Mouse (Mus musculus): ENCODE results near the gene 4930453N24Rik. TPM values are rescaled to one million over a fixed set of nuclear protein-coding genes. Genes with fewer than 3 reads are reported as not detected.

Gene 4930453N24Rik
- polyA plus RNA-seq, 1 experiment from 2014 or later, result 24.7 TPM

DNA sequence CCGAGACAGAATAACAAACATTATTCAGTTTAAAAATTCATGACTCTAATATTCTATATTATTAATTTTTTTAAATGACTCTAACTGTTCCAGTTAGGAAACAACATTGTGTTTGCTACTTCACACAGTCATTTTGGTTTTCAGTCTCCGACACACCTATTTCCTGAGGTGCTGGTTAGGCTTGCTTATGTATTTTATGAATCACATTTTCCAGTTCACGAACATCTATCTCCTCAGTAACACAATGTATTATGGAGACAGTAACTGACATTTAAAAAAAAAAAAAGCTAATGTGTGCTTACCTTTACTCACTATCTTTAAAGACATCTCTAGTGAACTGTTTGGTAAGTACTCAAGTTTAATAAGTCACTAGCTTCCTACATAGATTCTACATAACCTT, 18.7 kb upstream of the 4930453N24Rik start:
- WGBS, result 92% methylated on average over 3 of the region's 3 CpGs
- Histone ChIP-seq H3K4me2 (ENCODE audit: low read length) (no peak overlapping the region), H3K4me1 (replicated peaks; ENCODE audit: insufficient read depth, low read length) (no peaks in the 10 kb centered on the region), H3K9me3 (replicated peaks; ENCODE audit: low read length) (no peaks in the 10 kb centered on the region), H3K27ac (no peak overlapping the region), H3K4me3 (replicated peaks; ENCODE audit: low read depth, low read length) (no peak overlapping the region), H3K36me3 (ENCODE audit: insufficient read depth, low read length) (peaks cover 14% of the 10 kb centered on the region), H3K27me3 (ENCODE audit: insufficient read depth, low read length) (no peaks in the 10 kb centered on the region), H3K9ac (ENCODE audit: low read depth, low read length) (no peak overlapping the region)
- DNase-seq (ENCODE audit: low spot score) (no peak), ATAC-seq (replicated peaks; ENCODE audit: low FRiP score, low read depth) (no peak)
- no peak for TF ChIP-seq CTCF (IDR thresholded peaks at IDR 0.05; ENCODE audit: low read depth)

DNA sequence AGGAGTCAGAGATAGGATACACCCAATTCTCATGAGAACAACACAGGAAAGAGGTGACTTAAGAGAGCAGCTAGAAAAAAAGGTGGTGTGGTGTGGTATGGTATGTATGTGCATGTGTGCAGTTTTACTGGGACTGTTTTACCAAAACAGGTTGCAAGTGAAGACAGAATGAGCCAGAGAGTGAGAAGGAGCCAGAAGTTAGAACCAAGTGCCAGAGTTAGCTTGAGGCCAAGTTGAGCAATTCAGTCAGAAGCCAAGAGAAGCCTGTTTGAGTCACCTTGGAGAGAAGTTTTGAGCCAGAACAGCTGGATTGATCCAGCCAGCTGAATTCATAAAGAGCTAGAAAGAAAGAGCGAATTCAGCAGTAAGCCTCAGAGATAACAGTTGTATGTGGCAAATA, 4.6 kb upstream of the 4930453N24Rik start:
- no peaks in the 10 kb centered on the region for H3K27me3 ChIP-seq (ENCODE audit: insufficient read depth, low read length)
- no peaks in the 10 kb centered on the region for H3K4me1 ChIP-seq (replicated peaks; ENCODE audit: insufficient read depth, low read length)

DNA sequence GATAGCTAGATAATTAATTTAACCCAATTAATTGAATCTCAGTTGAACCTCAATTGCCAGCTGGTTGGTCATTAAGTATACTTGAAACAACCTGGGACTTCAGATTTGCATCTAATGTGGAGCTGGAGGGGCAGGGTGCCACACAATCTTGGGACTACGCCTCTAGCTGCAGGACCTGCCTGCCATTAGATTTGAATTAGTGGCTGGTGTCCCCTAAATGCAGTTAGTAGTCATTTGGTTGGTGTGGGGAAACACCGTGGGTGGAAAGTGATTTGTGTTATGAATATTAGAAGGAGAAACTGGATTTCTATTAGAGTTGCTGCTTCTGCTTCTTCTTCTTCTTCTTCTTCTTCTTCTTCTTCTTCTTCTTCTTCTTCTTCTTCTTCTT, 464 bp upstream of the 4930453N24Rik start:
- Histone ChIP-seq H3K4me3 (replicated peaks; ENCODE audit: low read depth, low read length) (peak overlapping the region; percentile 88), H3K9me3 (replicated peaks; ENCODE audit: low read length) (no peaks in the 10 kb centered on the region), H3K27me3 (ENCODE audit: insufficient read depth, low read length) (no peaks in the 10 kb centered on the region), H3K36me3 (ENCODE audit: insufficient read depth, low read length) (0 out of 2 replicates have a peak, but pooled peaks cover 3% of the 10 kb centered on the region), H3K4me1 (replicated peaks; ENCODE audit: insufficient read depth, low read length) (no peaks in the 10 kb centered on the region), H3K27ac (peak overlapping the region; percentile 87; the same call in 1 of the 2 replicates), H3K4me2 (ENCODE audit: low read length) (peak overlapping the region; percentile 65), H3K9ac (ENCODE audit: low read depth, low read length) (no peak overlapping the region)
- TF ChIP-seq CTCF (IDR thresholded peaks at IDR 0.05; ENCODE audit: low read depth), result no peak
- WGBS, result 89% methylated on average over 2 of the region's 2 CpGs
- ATAC-seq (replicated peaks; ENCODE audit: low FRiP score, low read depth) (no peak), DNase-seq (ENCODE audit: low spot score) (no peak)

More for the DNA sequence above, 4.6 kb upstream of the 4930453N24Rik start:
- no peak for DNase-seq (ENCODE audit: low spot score)
- WGBS, result 84% methylated on average over 1 of the region's 1 CpGs
- no peak for ATAC-seq (replicated peaks; ENCODE audit: low FRiP score, low read depth)
- H3K4me2 ChIP-seq (ENCODE audit: low read length), result no peak overlapping the region
- no peaks in the 10 kb centered on the region for H3K36me3 ChIP-seq (ENCODE audit: insufficient read depth, low read length)
- H3K27ac ChIP-seq, result no peak overlapping the region
- no peak overlapping the region for H3K4me3 ChIP-seq (replicated peaks; ENCODE audit: low read depth, low read length)
- TF ChIP-seq CTCF (IDR thresholded peaks at IDR 0.05; ENCODE audit: low read depth), result no peak
- no peak overlapping the region for H3K9ac ChIP-seq (ENCODE audit: low read depth, low read length)
- no peaks in the 10 kb centered on the region for H3K9me3 ChIP-seq (replicated peaks; ENCODE audit: low read length)

DNA sequence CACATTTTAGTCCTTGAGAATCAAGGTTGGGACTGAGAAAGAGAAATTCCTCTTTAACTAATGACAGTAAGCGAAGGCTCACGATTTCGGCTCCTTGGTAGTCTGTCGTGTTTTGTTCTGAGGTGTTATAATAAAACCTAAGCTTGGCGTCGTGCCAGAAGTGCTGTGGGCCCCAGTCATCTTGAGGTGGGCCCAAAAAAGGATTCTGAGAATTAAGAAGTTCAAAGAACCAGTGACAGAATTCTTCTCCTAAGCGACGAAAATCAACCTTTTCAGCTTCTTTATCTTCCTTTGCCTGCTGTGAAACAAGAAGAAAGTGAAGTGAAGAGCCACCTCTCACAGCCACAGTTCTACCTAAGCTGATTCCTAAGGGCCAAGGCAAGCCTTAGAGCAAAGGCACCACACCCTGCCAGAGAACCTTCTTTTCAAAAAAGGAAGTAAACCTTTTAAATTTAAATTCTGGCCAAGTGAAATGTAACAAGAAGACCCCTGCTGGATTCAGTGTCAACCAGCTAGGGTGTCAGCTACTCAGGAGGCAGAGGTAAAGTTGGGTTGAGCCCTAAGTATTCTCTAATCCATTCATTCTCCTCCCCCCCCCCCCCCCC, 4.2 kb downstream of the 4930453N24Rik start:
- WGBS, result 91% methylated on average over 8 of the region's 8 CpGs

DNA sequence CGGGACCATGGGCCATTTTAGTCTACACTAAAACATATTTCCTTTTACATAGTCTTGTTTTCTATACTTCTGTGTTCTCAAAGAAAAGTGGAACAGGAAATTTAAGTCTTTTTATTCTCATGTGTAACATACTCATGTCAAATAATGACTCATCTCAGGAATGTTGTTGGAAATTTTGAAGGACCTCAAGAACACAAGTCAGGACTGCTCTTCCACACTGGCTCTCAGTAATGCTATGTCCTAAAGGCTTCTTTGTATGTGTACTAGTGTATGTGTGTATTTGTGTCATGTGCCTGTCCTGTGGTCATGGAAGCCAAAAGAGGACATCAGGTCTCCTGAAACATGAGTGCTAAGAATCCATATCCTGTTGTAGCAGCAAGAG, 11.7 kb downstream of the 4930453N24Rik start:
- Histone ChIP-seq H3K4me3 (replicated peaks; ENCODE audit: low read depth, low read length) (no peak overlapping the region), H3K9ac (ENCODE audit: low read depth, low read length) (no peak overlapping the region), H3K27ac (no peak overlapping the region), H3K36me3 (ENCODE audit: insufficient read depth, low read length) (0 out of 2 replicates have a peak, but pooled peaks cover 11% of the 10 kb centered on the region), H3K27me3 (ENCODE audit: insufficient read depth, low read length) (no peaks in the 10 kb centered on the region), H3K4me1 (replicated peaks; ENCODE audit: insufficient read depth, low read length) (no peaks in the 10 kb centered on the region), H3K9me3 (replicated peaks; ENCODE audit: low read length) (peaks cover 11% of the 10 kb centered on the region), H3K4me2 (ENCODE audit: low read length) (no peak overlapping the region)
- ATAC-seq (replicated peaks; ENCODE audit: low FRiP score, low read depth), result no peak
- WGBS, result 58% methylated on average over 1 of the region's 1 CpGs
- DNase-seq (ENCODE audit: low spot score), result no peak
- TF ChIP-seq CTCF (IDR thresholded peaks at IDR 0.05; ENCODE audit: low read depth), result no peak

More for the DNA sequence above, 4.2 kb downstream of the 4930453N24Rik start:
- no peaks in the 10 kb centered on the region for H3K4me1 ChIP-seq (replicated peaks; ENCODE audit: insufficient read depth, low read length)
- no peak for TF ChIP-seq CTCF (IDR thresholded peaks at IDR 0.05; ENCODE audit: low read depth)
- no peak overlapping the region for H3K4me2 ChIP-seq (ENCODE audit: low read length)
- 0 out of 2 replicates have a peak, but pooled peaks cover 14% of the 10 kb centered on the region for H3K36me3 ChIP-seq (ENCODE audit: insufficient read depth, low read length)
- no peak overlapping the region for H3K27ac ChIP-seq
- no peaks in the 10 kb centered on the region for H3K27me3 ChIP-seq (ENCODE audit: insufficient read depth, low read length)
- ATAC-seq (replicated peaks; ENCODE audit: low FRiP score, low read depth) (no peak), DNase-seq (ENCODE audit: low spot score) (no peak)
- H3K4me3 ChIP-seq (replicated peaks; ENCODE audit: low read depth, low read length), result no peak overlapping the region
- H3K9ac ChIP-seq (ENCODE audit: low read depth, low read length), result no peak overlapping the region
- peaks cover 8% of the 10 kb centered on the region for H3K9me3 ChIP-seq (replicated peaks; ENCODE audit: low read length)

DNA sequence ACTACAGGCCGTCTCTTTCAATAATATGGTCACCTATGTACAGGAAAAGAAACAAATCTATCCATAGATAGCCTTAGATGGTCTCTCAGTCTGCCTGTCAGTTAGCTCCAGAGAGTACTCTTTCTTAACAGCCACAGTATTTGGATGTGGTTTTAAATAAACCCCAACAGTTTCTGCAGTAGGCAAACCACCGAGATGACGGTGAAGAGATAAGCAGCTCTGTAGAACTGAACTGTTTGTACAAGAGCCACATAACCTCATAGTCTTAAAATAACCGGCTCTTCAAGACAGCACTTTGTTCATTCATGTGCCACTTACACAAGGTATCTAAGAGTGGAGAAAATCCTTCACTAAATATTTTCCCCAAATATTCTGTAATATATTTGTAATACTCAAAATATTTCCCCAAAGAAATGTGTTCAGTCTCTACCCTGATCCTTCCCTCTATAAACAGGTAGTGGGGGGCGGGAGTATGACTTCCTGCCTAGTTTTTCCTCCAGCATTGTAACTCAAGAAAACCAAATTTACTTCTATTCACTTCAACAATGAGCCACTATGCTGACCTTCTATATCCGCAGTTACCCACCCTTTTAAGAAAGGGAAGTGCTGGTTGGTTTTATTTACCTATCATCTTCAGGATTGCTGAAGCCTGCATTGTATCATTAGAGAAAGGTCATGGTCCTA, 12.3 kb downstream of the 4930453N24Rik start:
- TF ChIP-seq CTCF (IDR thresholded peaks at IDR 0.05; ENCODE audit: low read depth), result no peak
- Histone ChIP-seq H3K27ac (no peak overlapping the region), H3K9me3 (replicated peaks; ENCODE audit: low read length) (peaks cover 11% of the 10 kb centered on the region), H3K4me3 (replicated peaks; ENCODE audit: low read depth, low read length) (no peak overlapping the region), H3K27me3 (ENCODE audit: insufficient read depth, low read length) (no peaks in the 10 kb centered on the region), H3K4me1 (replicated peaks; ENCODE audit: insufficient read depth, low read length) (no peaks in the 10 kb centered on the region), H3K4me2 (ENCODE audit: low read length) (no peak overlapping the region), H3K9ac (ENCODE audit: low read depth, low read length) (no peak overlapping the region), H3K36me3 (ENCODE audit: insufficient read depth, low read length) (0 out of 2 replicates have a peak, but pooled peaks cover 9% of the 10 kb centered on the region)
- ATAC-seq (replicated peaks; ENCODE audit: low FRiP score, low read depth) (no peak), DNase-seq (ENCODE audit: low spot score) (no peak)
- WGBS, result 53% methylated on average over 6 of the region's 6 CpGs

All from kidney, postnatal 0 days (tissue).